Mouse (Mus musculus): Measurements from ENCODE around the gene Dmxl2.

Dmxl2 gene

DNA sequence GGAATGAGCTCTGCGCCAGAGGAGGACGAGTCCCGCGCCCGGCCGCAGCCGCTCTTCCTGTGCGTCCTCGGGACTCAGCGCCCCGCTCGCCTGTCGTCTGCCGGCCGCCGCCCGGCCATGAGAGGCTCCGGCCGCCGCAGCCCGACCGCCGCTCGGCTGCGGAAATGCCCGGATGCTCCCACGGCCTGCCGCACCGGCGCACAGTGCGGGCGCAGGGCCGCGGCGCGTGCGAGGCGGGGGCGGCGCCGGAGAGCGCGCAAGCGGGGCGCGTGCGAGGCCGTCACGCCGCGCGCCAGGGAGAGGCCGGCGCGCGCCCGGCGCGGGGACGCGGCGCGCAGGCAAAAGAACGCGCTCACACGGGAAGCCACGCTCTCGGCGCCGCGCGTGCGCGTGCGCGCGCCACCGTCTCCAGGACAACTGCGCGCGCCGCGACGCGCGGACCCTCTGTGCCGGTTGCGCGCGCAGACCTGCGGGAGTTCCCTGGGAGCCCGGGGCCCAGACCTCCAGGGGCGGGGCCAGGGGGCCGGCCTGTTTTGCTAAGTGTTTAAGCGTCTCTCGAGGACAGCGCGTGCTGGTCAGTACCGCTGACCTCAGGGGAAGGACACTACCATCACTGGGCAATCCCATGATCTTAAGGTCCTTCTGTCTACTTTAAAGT is at the start of gene Dmxl2:
Gene Dmxl2, minus strand, starts transcription at position 174 of the 658 bp plus-strand sequence.
- in situ Hi-C loops (cut with MboI, MseI): no loop called here

DNA sequence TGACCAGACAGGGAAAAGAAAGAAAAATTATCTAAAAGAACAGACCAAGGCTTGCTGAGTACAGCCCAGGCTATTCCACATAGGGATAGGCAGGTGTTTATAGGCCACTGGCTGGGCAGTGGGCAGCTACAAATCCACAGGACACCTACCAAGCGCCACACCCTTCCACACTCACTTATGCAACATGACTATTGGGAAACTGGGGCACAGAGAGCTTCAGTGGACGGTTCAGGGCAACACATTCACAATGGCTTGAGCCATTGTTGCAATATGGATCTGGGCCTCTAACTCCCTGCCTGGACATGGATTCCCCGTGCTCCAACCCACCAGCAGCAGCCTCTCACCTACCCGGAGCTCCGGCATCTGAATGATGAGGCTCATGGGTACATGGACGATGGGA is 48.0 kb upstream of the Dmxl2 start:
- in situ Hi-C loops (cut with MboI, MseI): no loop called here

DNA sequence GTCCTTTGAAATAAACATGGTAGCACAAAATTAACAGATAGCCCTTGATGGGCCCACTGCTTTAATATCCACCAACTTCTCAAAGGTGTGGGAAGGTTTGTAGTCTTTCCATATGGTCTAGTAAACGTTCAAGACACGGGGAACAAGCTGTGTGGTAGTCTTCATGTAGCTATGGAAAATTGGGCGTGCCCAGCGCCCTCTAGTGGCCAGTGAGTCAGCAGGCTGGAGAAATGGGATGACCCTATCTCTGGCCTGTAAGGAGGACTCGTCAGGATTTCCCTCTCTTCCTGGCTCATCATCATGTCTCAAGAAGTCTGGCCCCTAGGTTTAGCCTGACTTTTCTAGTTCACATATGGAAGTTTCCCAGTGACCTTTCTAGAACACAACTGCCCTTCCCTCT is 46.1 kb upstream of the Dmxl2 start:
- in situ Hi-C loops (cut with MboI, MseI): no loop called here

DNA sequence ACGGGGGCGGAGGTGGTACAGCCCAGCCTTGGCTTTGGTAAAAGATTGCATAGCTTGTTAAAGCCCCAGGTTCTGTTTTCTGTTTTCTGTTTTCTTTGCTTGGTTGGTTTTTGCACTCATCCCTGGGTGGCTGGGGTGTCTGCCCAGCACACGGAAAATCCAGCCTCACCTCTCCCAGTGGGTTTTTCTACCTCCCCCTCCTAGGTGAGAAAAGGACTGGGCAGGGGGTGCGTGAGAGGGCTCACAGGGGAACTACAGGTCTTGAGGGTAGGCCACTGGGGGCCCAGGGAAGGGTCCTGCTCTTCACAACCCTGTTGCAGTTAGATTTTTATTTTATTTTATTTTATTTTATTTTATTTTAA is 43.5 kb upstream of the Dmxl2 start:
- in situ Hi-C loops (cut with MboI, MseI): no loop called here

DNA sequence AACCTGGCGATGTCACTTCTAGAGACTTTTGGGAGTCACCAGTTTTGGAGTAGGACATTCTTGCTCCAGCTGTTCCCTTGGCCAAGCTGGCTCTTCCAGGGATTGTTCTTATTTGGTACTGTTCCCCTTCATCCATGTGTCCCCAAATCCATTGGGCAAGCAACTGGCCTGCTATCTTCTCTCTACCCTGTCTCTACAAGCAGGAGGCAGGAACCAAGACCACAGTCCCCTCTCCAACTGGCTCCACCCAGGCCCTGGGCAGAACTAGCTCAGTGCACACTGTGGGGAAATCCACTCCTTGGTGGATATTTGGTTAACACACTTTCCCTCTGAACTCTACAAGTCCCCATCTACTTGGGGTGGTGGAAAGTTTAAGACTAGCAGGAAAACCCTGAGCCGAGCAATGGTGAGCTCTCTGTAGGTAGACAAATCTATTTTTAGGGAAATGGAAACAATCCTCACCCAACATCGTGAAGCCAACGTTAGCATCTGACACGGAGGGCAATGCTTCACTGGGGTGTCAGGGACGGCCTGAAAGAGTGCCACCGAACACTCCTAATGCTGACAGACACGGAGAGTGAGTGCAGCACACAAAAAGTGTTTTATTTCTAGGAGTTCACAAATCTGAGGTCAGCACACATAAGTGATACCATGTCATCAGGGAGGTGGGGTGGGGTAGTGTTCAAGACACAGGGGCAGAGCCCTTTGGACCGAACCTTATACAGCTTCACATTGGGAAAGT is 43.0 kb upstream of the Dmxl2 start:
- in situ Hi-C loops (cut with MboI, MseI): no loop called here

DNA sequence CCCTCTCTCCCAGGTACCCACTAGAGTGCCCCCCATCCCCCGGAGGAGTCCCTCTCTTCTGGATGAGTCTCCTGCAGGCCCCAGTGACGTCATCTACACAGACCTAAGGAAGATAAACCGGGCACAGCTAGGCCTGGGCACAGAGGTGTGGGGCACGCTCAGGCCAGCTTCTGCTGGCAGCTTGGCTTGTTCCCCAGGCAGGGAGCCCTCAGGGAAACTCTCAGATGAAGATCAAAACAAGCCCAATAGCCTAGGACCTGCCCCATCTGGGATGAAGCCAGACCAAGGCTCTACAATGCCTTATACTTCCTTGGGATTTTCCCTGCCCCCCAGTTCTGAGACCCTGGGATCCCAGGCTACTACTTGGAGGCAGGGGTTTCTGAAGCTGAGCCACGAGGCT is 39.4 kb upstream of the Dmxl2 start:
- in situ Hi-C loops (cut with MboI, MseI): no loop called here

DNA sequence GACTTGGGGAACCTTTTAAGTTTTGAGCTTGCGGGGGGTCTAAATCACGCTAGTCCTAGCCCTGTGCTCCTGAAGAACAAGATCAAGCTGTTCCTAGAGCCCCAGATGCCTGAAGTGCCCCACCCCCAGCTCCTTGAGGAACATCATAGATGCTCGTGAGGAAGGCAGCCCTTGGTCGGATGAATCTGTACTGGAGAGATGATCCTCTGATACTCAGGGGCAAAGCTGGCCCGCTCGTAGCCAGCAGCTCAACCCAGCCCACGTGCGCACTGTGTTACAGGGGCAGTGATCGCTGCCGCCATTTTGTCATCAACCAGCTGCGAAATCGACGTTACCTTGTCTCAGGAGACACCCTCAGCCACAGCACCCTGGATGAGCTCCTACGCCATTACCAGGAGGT is 37.3 kb upstream of the Dmxl2 start, which contains the start of gene Sh2d7:
Gene Sh2d7, plus strand, starts transcription at position 301 of the 400 bp plus-strand sequence.
- in situ Hi-C loops (cut with MboI, MseI): no loop called here

DNA sequence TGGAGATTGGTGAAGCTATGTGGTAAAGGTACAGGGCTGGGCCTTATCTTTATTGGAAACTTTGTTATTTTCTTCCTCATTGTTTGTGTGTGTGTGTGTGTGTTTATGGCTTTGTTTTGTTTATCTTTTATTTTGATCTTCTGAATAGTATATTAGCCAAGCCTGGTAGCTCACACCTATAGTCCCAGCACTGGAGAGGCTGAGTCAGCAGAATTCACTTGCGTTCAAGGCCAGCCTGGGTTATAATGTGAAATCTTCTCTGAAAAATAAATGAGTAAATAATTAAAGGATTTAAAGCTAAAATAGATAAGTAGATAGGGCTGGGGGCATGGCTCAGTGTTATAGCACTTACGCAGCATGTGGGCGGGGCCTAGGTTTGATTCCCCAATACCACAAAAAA is 36.8 kb upstream of the Dmxl2 start:
- in situ Hi-C loops (cut with MboI, MseI): no loop called here

DNA sequence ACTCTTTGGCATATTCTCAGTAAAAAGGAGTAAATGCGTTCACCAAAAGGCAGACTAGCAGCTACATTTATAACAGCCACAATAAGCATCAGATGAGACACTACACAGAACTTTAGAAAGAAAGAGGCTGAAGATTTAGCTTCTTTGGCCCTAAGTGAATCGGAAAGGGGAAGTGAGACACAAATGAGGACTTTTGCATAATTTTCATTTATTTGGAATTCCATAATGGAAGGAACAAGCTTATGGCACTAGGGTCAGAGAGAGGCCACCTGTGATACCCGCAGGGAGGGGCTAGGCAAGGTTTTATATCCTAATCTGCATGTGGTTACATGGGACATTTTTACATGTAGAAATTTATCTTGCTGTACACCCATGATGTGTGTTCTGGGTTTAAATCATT is 36.1 kb upstream of the Dmxl2 start:
- in situ Hi-C loops (cut with MboI, MseI): no loop called here

DNA sequence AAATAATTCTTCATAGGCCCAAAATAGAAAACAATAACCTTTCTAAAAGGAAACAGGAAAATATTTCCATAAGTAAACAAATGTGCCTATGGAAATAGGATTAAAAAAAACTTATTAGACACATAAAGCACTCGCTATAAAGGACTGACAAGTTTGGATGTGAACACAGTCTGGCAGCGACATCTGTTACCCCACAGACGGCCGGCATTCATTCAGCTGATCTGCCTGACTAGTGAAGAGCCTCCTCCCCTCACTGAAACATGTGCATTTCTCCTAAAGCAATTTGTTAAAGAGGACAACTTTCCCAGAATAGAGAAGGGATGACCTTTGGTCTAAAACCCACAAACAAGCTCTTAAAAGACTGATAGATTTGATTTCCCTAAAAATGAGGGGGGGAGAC is 35.6 kb upstream of the Dmxl2 start:
- in situ Hi-C loops (cut with MboI, MseI): no loop called here

DNA sequence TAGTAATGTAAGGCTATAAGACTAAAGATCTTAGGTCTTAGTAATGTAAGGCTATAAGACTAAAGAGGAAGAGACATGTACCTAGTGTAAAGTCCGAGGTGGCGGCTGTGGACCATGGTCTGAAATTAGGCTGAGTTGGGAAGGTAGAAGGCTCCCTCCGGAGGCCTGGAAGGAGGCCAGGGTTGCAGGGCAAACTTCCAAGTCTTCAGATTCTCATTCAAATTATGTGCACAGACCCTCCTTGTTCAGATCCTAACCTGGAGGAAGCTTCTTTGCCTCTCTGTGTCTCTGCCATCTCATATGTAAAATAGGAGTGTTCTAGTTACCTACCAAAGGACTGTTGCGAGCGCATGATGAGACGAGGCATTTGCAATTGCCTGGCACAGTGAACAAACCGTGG is 34.8 kb upstream of the Dmxl2 start:
- in situ Hi-C loops (cut with MboI, MseI): no loop called here

DNA sequence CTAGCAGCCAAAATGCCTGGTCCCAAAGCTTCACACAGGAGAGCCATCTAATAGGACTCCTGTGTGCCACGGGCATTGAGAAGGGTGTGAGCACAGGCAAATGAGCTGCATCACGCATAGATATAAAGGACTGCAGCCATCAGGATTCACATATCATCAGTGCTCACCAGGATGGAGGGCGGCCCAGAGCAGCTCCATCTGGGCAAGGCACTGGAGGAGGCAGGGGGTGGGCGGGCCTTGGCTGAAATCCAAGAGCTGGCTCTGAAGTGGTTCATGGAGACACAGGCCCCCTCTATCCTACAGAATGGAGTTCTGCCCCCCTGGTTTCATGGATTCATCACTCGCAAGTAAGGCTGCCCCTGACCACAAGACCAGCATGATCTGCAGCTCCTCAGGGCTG is 32.5 kb upstream of the Dmxl2 start:
- in situ Hi-C loops (cut with MboI, MseI): no loop called here

DNA sequence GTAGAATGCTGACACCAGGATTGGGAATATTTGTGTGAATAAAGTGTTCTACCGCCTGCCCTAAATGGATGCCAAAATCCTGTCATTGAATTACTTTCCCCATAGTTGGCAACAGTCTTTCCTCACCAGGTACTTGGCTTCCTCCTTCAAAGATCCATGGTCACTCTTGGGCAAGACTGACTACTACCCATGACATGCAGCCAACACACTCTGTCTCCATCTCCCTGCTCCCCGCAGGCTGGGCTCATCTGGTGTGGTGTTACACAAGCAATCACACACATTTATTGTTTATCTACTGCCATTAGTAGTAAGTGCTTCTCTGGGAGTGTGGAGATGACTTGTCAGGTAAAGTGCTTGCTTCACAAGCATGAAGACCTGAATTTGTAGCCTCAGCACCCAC is 31.5 kb upstream of the Dmxl2 start:
- in situ Hi-C loops (cut with MboI, MseI): no loop called here

DNA sequence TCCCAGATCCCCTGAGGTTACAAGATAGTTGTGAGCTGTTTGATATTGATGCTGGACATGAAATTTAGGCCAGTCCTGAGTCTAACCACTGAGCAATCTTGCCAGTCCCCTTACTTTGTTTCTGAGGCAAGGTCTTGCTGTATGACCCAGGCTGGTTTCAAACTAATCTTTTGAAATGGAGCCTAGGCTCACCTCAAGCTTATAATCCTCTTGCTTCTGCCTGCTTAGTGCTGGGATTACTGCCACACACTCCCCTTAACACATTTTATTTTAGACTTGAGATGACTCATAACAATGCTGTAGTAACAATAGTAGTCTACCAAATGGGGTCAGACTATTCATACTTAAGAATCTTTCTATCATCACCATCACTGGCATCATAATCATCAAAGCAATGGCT is 30.0 kb upstream of the Dmxl2 start:
- in situ Hi-C loops (cut with MboI, MseI): no loop called here

DNA sequence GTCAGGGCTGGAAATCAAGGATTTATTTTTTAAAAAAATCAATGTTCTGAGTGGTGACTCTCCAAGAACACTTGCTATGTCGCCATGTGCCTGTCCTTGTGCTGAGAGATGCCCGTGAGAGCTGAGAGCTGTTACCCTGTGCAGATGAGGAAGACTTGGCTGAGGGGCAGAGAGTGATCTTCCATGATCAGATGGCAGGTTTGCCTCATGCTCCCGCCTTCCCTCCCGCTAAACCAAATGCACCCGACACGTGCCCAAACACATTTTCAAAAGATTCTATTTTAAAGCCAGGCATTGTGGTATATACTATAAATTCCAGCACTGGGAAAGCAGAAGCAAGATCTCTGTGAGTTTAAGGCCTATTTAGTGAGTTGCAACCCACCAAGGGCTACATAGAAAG is 29.4 kb upstream of the Dmxl2 start:
- in situ Hi-C loops (cut with MboI, MseI): no loop called here

DNA sequence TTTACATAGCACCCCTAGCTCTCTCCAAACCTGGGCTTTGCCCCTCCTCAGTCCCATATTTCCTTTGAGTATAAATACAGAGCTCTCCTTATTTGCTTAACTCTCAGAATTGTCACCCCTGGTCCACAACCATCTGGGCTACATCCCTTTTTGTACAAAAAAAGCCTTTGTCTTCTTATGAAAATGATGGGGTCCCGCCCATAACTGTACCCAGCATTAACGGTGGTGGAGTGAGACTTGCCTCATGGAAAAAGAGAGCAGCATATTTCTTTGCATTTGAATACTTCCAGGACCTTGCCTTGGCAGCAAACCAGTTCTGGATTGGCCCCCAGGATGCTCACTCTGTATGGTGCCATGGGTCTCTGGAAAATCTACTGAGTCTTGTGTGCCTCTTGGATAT is 28.5 kb upstream of the Dmxl2 start:
- in situ Hi-C loops (cut with MboI, MseI): no loop called here

DNA sequence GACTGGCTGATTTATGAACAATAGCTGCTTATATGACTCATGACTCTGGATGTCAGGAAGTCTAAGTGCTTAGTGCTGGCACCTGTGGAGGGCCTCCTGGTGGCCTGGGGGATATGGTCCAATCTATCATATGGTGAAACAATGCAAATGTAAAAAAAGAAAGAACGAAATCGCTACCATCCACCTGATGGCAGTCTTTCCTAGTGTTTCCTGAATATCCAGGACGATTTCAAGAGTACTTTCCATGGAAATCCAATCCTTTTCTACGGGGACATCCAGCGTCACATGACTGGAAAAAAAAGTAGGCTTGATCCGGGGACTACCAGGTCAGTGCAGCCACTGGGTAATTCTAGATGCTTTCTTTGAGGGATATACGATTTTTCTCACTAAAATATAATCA is 26.3 kb upstream of the Dmxl2 start:
- in situ Hi-C loops (cut with MboI, MseI): no loop called here

DNA sequence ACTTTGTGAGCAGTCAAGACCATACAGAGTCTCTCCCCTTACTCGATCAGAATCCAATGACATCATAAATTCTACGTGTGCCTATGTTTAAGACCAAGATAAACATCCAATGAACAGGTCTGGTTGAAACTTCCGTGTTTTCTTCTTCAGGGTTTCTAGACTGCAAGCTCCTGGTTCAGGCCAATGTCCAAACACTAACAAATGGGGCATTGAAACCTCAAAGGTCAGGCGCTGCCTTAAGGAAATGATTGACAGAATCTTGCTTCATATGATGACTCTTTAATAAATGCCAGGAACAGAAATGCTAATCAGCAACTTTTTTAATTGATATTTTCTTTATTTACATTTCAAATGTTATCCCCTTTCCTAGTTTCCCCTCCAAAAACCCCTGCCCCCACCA is 18.9 kb upstream of the Dmxl2 start:
- in situ Hi-C loops (cut with MboI, MseI): no loop called here

DNA sequence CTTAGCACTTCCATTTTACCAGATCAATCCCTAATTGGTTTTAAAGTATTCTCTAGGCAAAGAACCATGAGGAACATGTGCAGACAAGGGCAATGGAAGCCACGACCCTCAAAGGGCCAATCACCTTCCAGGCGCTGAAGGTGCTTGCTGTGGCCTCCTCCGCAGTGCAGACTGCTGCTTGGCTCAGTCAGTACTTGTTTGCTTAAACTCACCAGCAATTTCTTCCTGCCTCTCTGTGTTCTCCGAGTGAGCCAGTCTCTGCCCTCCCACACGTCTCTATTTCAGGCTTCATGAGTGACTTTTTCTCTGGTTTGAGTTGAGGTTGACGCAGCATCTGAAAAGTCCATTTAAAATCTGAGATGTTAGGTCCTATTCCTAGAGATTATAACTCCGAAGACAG is 17.5 kb upstream of the Dmxl2 start:
- in situ Hi-C loops (cut with MboI, MseI): loop anchor here (10.0 kb wide), 1 partner anchor 2004 kb away; no protein-coding TSS in a partner anchor

DNA sequence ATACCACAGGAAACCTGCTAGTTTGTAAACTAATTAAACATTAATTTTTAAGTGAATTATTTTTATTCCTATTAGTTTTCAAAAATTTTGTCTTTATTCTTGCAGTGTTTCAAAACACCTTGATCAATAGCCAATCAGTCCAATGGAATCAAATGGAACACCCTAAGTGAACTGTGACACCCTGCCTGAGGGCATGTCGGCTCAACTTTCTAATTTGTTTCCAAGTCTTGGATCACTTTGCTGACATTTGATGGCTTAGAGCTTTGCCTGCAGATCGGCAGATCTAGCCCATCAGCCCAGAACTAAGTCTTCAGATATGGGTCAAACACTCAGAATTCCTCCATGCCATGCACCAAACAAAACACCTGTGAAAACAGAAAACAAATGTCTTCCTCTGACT is 14.6 kb upstream of the Dmxl2 start:
- in situ Hi-C loops (cut with MboI, MseI): loop anchor here (10.0 kb wide), 1 partner anchor 2001 kb away; no protein-coding TSS in a partner anchor

DNA sequence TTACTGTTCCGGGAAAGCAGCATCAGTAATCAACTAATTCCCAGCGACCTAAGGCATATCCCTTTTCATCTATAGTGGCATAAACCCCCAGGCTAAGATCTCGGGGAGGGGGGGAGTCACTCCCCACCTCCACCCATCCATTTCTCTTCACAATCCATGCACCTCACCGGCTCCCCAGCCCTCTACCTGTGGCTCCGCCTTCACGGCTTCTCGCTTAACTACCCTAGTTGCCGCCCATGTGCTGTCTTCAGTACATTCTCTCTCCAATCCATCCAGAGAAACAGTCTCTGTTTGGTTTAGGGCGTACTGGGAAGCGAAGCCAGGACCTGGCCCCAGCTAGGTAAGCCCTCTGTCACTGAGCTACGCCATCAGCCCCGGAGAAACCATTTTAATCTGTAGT is 1.4 kb upstream of the Dmxl2 start:
- in situ Hi-C loops (cut with MboI, MseI): no loop called here

DNA sequence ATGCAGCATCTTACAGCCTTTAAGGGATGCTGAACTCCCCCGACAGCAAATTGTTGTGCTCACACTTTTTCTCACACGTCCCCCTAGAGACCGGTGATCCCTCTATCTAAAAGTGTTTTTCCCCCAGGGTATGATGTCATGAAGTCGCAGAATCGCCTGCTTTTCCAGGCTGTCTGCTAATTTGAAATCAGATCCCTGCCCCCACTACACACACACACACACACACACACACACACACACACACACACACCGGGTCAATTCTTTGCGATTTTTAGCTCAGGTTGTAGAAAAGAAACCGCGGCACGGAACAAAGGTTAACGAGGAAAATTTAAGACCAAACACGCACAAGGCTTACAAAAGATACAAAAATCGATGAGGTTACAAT is 677 bp upstream of the Dmxl2 start:
- in situ Hi-C loops (cut with MboI, MseI): no loop called here

DNA sequence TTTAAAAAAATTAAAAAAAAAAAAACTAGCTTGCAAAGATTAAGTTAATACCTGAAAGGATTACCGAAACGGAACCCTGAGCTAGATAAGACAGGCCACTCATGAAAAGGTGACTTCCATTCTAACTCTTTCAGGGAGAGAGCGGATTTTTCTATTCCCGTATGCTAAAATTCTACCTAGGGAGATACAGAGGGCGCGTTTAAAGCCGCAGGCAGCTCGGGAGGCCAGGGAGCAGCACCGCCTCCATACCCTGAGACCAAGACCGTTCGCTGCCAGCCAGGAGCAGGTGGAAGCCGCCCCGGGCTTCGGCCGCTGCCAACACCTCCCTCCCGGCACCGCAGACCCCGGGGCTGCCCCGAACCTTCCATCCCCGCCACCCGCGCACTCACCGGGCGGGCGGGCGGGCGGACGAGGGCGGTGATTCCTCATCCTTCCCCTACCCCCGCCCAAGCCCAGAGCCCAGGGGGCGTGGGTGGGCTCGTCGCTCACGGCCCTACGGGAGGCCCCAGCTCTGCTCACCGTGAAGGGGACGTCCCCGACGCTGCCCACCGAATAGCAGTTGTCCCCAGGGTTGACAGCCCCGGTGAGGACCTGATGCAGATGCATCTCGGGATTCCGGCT is 484 bp downstream of the Dmxl2 start:
- in situ Hi-C loops (cut with MboI, MseI): no loop called here
